Mouse (Mus musculus) layer of hippocampus, postnatal 10 days (tissue): ENCODE measurements at regions not wholly inside any gene's neighbourhood (a gene's known extent, or its start where the extent isn't known, plus 50 kb on each side); places are given as distances from the start of the nearest gene placed in this dataset.

ENCODE experiments used
- DNase-seq, 2 experiments: peaks; one replicate each; pipeline ENCODE4 v3.0.0; 2021; ENCODE audit warnings: low spot score in 2 of 2

- no peak for DNase-seq
These were observed 119.9 kb upstream of the Sulf2 start for GRCm38 (mm10) chr2:166275398-166275797.

DNA sequence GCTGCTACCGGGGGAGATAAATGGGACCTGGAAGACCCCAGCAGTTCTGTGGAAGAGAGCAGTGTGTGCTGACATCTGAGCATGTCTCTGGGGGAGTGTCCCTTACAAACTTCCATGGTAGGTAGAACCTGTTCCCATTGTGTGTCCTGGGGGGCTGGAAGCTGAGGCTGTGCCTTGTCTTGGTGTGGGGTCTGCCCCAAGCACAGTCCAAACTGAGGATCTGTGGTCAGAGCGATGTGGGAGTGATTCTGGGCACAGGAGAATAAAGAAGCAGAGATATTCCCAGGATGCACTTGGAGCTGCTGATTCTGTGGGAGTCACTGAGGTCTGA is 118.5 kb upstream of the Sulf2 start:
- DNase-seq = no peak

- no peak for DNase-seq
These were observed 118.0 kb upstream of the Sulf2 start for GRCm38 (mm10) chr2:166273312-166274015.

- no peak for DNase-seq
These were observed 117.4 kb upstream of the Sulf2 start for GRCm38 (mm10) chr2:166272841-166273240.

GRCm38 (mm10) chr2:166272190-166272543 is 116.7 kb upstream of the Sulf2 start:
- no peak for DNase-seq

DNA sequence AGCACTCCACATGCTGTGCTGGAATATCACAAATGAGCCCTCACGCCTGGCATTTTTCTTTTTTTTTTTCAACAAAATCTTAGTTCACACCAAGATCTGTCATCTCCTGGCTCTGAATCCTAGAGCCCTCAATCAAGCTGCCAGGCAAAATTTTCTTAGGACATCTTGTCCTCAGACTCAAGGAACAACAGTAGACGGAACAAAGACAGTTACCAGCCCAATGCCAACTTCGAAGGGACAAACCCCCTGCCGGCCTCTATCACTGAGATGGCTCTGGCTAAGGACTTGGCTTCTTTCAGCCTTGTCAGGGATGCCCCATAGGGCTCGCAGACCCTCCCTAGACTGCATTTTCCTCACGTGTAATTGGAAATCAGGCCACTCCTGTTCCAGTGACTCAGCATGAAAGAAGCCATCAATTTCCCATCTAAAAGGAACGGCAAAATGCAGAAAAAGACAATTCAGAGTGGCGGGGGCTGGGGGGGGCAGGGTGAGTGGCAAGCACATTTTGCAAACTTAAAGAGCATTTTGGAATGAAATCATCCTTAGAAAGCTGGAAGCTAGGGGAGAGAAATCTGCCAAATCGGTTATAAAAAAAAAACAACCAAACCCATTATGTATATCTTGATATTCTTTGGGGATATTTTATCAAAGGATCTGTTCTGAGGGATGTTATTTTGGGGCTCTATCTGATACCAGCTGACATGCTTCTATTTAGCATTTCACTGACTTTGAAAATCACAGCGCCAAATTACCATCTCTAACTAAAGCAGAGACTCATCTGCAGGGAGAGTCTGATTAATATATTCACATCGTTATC is 116.1 kb upstream of the Sulf2 start:
- peak in 1 of 2 experiments; percentile 15 for DNase-seq

GRCm38 (mm10) chr2:166270007-166270406 is 114.5 kb upstream of the Sulf2 start:
- DNase-seq = no peak

GRCm38 (mm10) chr2:166266915-166267314 is 111.5 kb upstream of the Sulf2 start:
- DNase-seq = no peak

DNA sequence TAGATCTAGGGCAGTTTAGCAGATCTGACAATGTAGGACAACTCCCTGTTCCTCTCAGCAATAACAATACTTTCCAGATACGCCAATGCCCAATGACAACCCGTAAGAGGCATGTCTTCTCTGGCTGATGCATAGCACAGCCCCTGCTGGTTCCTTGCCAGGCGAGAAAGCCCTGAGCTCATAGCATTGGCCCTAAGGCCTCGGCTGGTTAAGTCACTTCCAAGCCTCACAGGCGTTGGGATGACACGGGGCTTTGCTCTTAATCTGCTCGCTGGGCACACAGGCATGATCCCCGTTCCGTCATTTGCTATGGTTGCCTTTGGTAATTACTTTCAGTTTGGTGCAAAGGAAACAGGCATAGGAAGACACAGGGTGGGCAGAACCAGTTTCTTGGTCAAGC is 111.0 kb upstream of the Sulf2 start:
- no peak for DNase-seq

GRCm38 (mm10) chr2:166264756-166265155 is 109.3 kb upstream of the Sulf2 start:
- DNase-seq = no peak

- DNase-seq = no peak
These were observed 106.3 kb upstream of the Sulf2 start for GRCm38 (mm10) chr2:166261799-166262198.

DNA sequence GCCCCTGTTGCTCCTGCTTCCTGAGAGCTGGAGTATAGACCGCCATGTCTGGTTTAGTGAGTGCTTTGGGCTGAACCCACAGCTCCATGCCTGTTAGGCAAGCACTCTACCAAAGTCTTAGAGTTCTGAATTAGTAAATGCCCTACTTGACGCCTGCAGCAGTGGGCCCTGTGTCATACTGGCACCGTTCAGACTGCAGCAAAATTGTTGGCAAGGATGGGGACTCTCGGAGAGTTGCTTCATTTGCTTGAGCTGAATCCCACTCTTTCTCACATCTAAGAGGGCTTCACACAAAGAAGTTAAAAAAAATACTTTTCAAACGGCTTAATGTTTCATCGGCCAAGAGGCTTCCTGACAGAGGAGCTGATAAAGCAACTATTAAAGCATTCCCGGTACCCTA is 105.6 kb upstream of the Sulf2 start:
- DNase-seq = no peak

- no peak for DNase-seq
These were observed 103.3 kb upstream of the Sulf2 start for GRCm38 (mm10) chr2:166258771-166259180.

- DNase-seq = no peak
These were observed 102.2 kb upstream of the Sulf2 start for GRCm38 (mm10) chr2:166257666-166258065.

DNA sequence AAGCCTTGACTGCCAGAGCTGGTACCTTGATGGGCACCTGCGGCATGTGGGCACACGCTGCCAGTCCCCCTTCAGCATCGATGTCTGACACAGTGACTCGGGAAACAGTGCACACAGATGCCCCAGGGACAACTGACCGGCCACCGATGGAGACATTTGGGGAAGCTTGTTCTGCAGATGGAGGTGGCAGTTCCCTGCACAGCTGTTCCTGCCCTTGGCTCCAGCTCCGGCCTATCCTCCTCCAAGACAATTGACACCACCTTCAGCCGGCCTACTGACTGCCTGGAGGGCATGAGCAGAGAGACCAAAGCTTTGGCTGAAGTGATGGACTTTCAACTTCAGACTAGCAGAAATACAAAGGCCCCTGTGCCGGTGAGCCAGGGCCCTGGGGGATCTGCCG is 100.7 kb upstream of the Sulf2 start:
- DNase-seq = no peak

DNA sequence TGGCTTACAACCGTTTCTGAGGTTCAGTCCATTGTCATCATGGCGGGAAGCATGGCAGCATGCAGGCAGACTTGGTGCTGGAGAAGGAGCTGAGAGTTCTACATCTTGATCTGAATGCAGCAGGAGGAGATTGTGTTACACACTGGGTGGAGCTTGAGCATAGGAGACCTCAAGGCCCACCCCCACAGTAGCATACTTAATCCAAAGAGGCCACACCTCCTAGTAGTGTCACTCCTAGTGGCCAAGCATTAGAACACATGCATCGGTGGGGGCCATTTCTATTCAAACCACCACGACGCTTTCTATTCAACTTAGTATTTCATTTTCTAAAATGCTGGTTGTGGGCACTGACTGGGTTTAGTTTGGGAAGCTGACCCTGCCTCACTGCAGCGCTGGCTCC is 99.1 kb upstream of the Sulf2 start:
- DNase-seq = no peak

DNA sequence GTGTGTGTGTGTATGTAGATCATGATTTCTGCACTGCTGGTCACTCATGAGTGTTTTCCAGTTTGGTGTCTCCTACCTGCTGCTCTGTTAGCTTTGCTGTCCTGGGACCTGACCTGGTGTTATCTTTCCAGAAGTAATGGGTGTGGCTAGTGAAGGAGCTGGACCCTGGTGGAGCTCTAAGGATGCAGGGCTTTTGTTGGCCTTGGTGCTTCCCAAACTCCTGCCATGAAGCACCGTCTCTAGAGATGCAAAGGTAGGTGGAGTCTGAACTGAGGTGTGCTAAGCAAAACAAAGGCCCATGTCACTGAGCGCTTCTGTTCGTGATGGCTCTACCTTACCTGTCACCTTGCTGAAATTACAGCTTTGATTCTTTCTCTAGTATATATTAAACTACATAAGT is 96.6 kb upstream of the Sulf2 start:
- DNase-seq = no peak

GRCm38 (mm10) chr2:166251421-166251820 is 96.0 kb upstream of the Sulf2 start:
- DNase-seq = no peak

DNA sequence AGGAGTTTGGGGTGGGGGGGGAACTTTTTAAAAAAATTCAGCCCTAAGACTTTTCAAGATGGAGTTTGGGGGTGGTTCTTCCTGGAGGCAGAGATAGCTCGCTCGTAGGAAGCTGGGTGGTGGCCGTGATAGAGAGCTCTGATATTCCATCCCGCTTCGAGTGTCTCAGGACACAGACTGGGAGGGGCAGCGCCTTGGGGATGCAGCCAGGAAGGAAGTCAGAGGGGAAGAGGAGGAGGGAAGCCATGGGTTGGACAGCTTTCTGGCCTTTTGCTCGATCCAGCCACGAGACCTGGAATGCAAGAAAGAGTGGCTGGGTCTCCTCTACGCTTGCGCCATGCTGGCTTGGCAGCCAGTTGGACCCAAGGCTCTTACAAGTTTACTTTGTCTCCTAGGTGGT is 95.1 kb upstream of the Sulf2 start:
- no peak for DNase-seq

DNA sequence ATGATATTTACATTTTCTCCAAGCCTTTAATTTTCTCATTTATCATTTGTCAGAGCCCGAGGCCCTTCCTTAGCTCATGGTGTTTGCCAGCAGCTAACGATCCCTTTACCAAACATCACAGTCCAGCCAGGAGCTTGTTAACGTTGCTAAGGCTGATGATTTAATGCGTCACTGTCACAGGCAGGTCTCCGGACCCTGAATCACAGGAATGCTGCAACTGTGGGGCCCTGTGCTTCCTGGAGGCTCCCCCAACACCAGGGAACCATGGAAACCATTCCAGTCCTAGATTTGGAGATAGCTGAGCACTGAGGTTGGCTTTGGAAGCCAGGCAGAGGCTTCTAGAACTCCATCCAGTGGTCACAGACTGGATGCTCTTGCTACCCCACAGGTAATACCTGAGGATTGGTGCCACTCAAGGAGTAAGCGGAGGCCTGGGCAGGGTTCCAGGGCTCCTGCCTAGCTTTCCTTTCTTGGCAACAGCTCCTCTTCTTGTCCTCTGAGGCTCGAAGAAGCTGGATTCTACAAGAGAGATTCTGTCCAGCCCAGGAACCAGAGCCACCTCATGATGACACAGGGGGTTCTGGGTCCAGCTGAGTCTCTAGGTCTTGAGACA is 94.0 kb upstream of the Sulf2 start:
- DNase-seq = no peak

DNA sequence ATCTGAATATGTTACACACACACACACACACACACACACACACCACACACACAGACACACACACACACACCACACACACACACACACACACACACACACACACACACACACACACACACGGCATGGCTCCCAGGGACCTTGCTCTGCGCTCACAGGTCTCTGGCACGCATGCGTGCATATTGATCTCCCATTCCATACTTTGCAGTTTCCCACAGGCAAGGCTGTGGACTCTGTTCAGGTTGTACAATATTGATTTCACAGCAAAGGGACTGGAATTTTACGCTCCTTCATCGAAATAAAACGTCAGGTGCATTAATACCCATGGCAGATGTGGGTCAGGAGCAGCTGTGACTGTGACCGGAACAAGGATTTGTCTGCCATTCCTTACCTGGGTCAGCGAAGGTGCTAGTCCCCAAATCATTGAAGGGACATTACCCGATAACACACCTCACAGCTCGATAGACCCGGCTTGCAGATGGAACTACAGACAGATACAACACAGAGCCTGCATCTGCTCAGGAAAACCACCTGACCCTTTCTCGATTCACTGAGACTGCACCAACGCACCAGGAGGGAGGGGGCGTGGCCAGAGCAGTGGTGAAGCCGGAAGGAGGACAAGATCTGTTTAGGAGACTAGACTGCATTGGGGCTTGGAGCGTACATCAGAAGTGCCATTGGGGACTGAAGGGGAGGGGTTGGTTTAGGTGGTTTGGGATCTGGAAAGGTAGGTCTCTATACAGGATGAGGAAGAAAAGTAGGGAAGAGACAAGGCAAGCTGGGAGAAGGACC is 91.1 kb upstream of the Sulf2 start:
- no peak for DNase-seq

DNA sequence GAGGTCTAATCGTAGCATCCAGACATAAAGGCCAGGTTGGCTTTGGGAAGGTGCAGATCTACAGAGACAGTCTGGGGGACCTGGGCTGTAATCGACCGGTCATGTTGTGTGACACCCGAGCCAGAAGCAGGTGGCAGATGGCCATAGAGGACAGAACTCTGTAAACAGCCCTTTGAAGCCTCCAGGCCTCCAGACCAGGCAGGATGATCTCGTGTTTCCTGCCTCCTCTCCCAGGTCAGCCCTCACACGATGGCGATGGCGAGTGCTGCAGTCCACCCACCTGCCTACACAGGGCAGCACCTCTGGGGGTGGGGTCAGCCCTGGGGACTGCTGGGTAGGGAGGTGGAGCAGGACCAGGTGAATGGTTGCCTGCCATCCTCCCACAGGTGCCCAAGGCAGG is 89.8 kb upstream of the Sulf2 start:
- DNase-seq = no peak
